Mouse (Mus musculus) midbrain, embryonic 11.5 days (tissue): Measurements from ENCODE around the gene Gm13119. TPM values are rescaled to one million over a fixed set of nuclear protein-coding genes. Genes with fewer than 3 reads are reported as not detected.
A peak's percentile ranks its signal among the peaks of the same experiment; 100 is the strongest.
"Not testable (repeated sequence)": the region's sequence is repeated elsewhere in the genome, so short reads cannot be mapped to it uniquely, and the experiment has no call there.

Source experiments
- ATAC-seq: fragments of 200-750 bp; cut with Nextera tagmentation; 2 replicates; pipeline ENCODE4 v1.8.0; 2017; ENCODE audit warnings: moderate TSS enrichment, moderate library complexity; ENCODE audit not compliant: low FRiP score
- DNase-seq: peaks from one replicate; pipeline ENCODE4 v3.0.0; 2015; ENCODE audit warnings: low spot score; ENCODE audit errors: missing footprints
- H3K27ac ChIP-seq: fragments of 300-500 bp; sonication (generic); 2 replicates; pipeline ENCODE4 v1.5.1; 2014; ENCODE audit warnings: low read depth, low read length
- H3K27me3 ChIP-seq: fragments of 300-500 bp; sonication (generic); 2 replicates; pipeline ENCODE4 v1.6.1; 2014; ENCODE audit warnings: mild to moderate bottlenecking, low read length, moderate library complexity, mixed read lengths; ENCODE audit not compliant: control insufficient read depth, insufficient read depth
- H3K36me3 ChIP-seq: fragments of 300-500 bp; sonication (generic); 2 replicates; pipeline ENCODE4 v1.6.1; 2014; ENCODE audit warnings: mild to moderate bottlenecking, low read length, moderate library complexity, mixed read lengths; ENCODE audit not compliant: control insufficient read depth, insufficient read depth
- H3K4me1 ChIP-seq: fragments of 300-500 bp; sonication (generic); 2 replicates; pipeline ENCODE4 v1.6.1; 2014; ENCODE audit warnings: low read length; ENCODE audit not compliant: control insufficient read depth, insufficient read depth
- H3K4me2 ChIP-seq: fragments of 300-500 bp; sonication (generic); 2 replicates; pipeline ENCODE4 v1.6.1; 2014; ENCODE audit warnings: mild to moderate bottlenecking, moderate library complexity
- H3K4me3 ChIP-seq: fragments of 300-500 bp; sonication (generic); 2 replicates; pipeline ENCODE4 v1.5.1; 2014; ENCODE audit warnings: low read depth, low read length
- H3K9ac ChIP-seq: fragments of 300-500 bp; sonication (generic); 2 replicates; pipeline ENCODE4 v1.6.1; 2014; ENCODE audit warnings: low read length
- H3K9me3 ChIP-seq: fragments of 300-500 bp; sonication (generic); 2 replicates; pipeline ENCODE4 v1.6.1; 2016; ENCODE audit warnings: low read length; ENCODE audit not compliant: control insufficient read depth
- WGBS: fragments of 180-500 bp; shearing (Covaris S2); extraction: QIAGEN DNeasy Blood & Tissue Kit; methylation state at CpG from one replicate; pipeline ENCODE4 v1.1.7; 2014; 5-methylcytosine and 5-hydroxymethylcytosine counted together
- polyA plus RNA-seq: library from polyadenylated mRNA; unstranded; fragments of >200 nt; fragmentation: Nextera tagmentation; extraction: Ambion mirVana; gene quantifications from 2 replicates; pipeline ENCODE4 v1.2.1, GENCODE M21; 2014

Gm13119 gene
- not detected in 2 replicates for polyA plus RNA-seq

GRCm38 (mm10) chr4:144357642-144358041, at the start of gene Gm13119:
TSS of gene Gm13119 (plus strand) at chr4:144357942.
- H3K27me3 ChIP-seq, ATAC-seq, H3K9me3 ChIP-seq, H3K4me3 ChIP-seq, H3K9ac ChIP-seq, H3K27ac ChIP-seq, DNase-seq, H3K4me2 ChIP-seq, H3K36me3 ChIP-seq, H3K4me1 ChIP-seq: not testable (repeated sequence)
- 85% methylated on average over 3 of the region's 3 CpGs for WGBS

GRCm38 (mm10) chr4:144312666-144313460, 44.9 kb upstream of the Gm13119 start:
- 74% methylated on average over 2 of the region's 2 CpGs for WGBS
- not testable (repeated sequence) for H3K36me3 ChIP-seq, H3K9ac ChIP-seq, H3K9me3 ChIP-seq, H3K4me1 ChIP-seq, H3K4me3 ChIP-seq, H3K4me2 ChIP-seq, DNase-seq, H3K27ac ChIP-seq, ATAC-seq, H3K27me3 ChIP-seq

GRCm38 (mm10) chr4:144329949-144330348, 27.8 kb upstream of the Gm13119 start, which contains the start of gene Gm13128:
TSS of gene Gm13128 (plus strand) at chr4:144330249.
- DNase-seq, H3K9me3 ChIP-seq: not testable (repeated sequence)
- WGBS, result 56% methylated on average over 4 of the region's 4 CpGs

GRCm38 (mm10) chr4:144335856-144336255, 21.9 kb upstream of the Gm13119 start:
- not testable (repeated sequence) for H3K9me3 ChIP-seq, H3K36me3 ChIP-seq, H3K27ac ChIP-seq, DNase-seq, ATAC-seq, H3K9ac ChIP-seq, H3K4me1 ChIP-seq, H3K4me3 ChIP-seq, H3K4me2 ChIP-seq, H3K27me3 ChIP-seq
- 87% methylated on average over 2 of the region's 3 CpGs for WGBS

More at GRCm38 (mm10) chr4:144329949-144330348, 27.8 kb upstream of the Gm13119 start, which contains the start of gene Gm13128:
- H3K27ac ChIP-seq, H3K4me1 ChIP-seq, ATAC-seq, H3K36me3 ChIP-seq, H3K4me2 ChIP-seq, H3K4me3 ChIP-seq, H3K27me3 ChIP-seq, H3K9ac ChIP-seq: not testable (repeated sequence)

- no peak within 1 kb of the TSS for H3K27ac ChIP-seq
- H3K4me2 ChIP-seq, result no peak within 1 kb of the TSS
- no peak within 1 kb of the TSS for H3K9ac ChIP-seq
- H3K27me3 ChIP-seq, result no peaks in the 10 kb centered on the region
- ATAC-seq, result no peak
- H3K4me3 ChIP-seq, result no peak within 1 kb of the TSS
- H3K36me3 ChIP-seq, result no peaks in the 10 kb centered on the region
- DNase-seq, result no peak
- H3K9me3 ChIP-seq, result peaks cover 11% of the 10 kb centered on the region
- H3K4me1 ChIP-seq, result no peaks in the 10 kb centered on the region
- 54% methylated on average over 2 of the region's 2 CpGs for WGBS
These were observed 20.2 kb downstream of the Gm13119 start, which contains the start of gene Pramef20 for GRCm38 (mm10) chr4:144377911-144378310. TSS of gene Pramef20 (minus strand) at chr4:144377933.

GRCm38 (mm10) chr4:144396316-144396715, 38.6 kb downstream of the Gm13119 start:
- Histone ChIP-seq H3K36me3 (no peaks in the 10 kb centered on the region), H3K4me2 (no peak overlapping the region), H3K4me3 (no peak overlapping the region), H3K27ac (no peak overlapping the region), H3K9ac (no peak overlapping the region), H3K4me1 (no peaks in the 10 kb centered on the region), H3K9me3 (peaks cover 6% of the 10 kb centered on the region; the same call in 1 of the 2 replicates), H3K27me3 (no peaks in the 10 kb centered on the region)
- WGBS, result 41% methylated on average over 3 of the region's 3 CpGs
- ATAC-seq (no peak), DNase-seq (no peak)

- no peak for ATAC-seq
- no peak for DNase-seq
- Histone ChIP-seq H3K36me3 (no peaks in the 10 kb centered on the region), H3K27me3 (no peaks in the 10 kb centered on the region), H3K4me3 (no peak overlapping the region), H3K4me2 (no peak overlapping the region), H3K27ac (no peak overlapping the region), H3K9me3 (no peaks in the 10 kb centered on the region), H3K9ac (no peak overlapping the region), H3K4me1 (no peaks in the 10 kb centered on the region)
- 81% methylated on average over 4 of the region's 4 CpGs for WGBS
These were observed 45.0 kb downstream of the Gm13119 start for GRCm38 (mm10) chr4:144402712-144403111.

- Histone ChIP-seq H3K9ac (no peak overlapping the region), H3K27me3 (no peaks in the 10 kb centered on the region), H3K4me3 (no peak overlapping the region), H3K27ac (no peak overlapping the region), H3K4me1 (no peaks in the 10 kb centered on the region), H3K36me3 (no peaks in the 10 kb centered on the region), H3K9me3 (no peaks in the 10 kb centered on the region; the same call in 1 of the 2 replicates), H3K4me2 (peak overlapping the region; percentile 0; the same call in 1 of the 2 replicates)
- 10% methylated on average over 17 of the region's 17 CpGs for WGBS
- DNase-seq (no peak), ATAC-seq (peak; percentile 73)
These were observed 46.8 kb downstream of the Gm13119 start for GRCm38 (mm10) chr4:144404456-144405086.

GRCm38 (mm10) chr4:144406261-144406660, 48.5 kb downstream of the Gm13119 start:
- H3K9me3 ChIP-seq, result no peaks in the 10 kb centered on the region; the same call in 1 of the 2 replicates
- no peaks in the 10 kb centered on the region for H3K36me3 ChIP-seq
- DNase-seq (no peak), ATAC-seq (no peak)
- no peaks in the 10 kb centered on the region for H3K27me3 ChIP-seq
- H3K4me1 ChIP-seq, result no peaks in the 10 kb centered on the region
- no peak overlapping the region for H3K4me3 ChIP-seq
- no peak overlapping the region for H3K27ac ChIP-seq
- no peak overlapping the region for H3K4me2 ChIP-seq
- no peak overlapping the region for H3K9ac ChIP-seq
- 66% methylated on average over 3 of the region's 3 CpGs for WGBS
